Mouse (Mus musculus) CD8-positive naive resting alpha-beta T cell, adult 2 months (primary cell): ENCODE results near the gene B4galt3.
"Not testable (repeated sequence)": the region's sequence is repeated elsewhere in the genome, so short reads cannot be mapped to it uniquely, and the experiment has no call there.

ENCODE experiments used
- DNase-seq, 2 experiments: peaks; one replicate each; pipeline ENCODE4 v3.0.0; 2022; ENCODE audit warnings: low read depth in 2 of 2, low spot score in 2 of 2

B4galt3 gene

DNA sequence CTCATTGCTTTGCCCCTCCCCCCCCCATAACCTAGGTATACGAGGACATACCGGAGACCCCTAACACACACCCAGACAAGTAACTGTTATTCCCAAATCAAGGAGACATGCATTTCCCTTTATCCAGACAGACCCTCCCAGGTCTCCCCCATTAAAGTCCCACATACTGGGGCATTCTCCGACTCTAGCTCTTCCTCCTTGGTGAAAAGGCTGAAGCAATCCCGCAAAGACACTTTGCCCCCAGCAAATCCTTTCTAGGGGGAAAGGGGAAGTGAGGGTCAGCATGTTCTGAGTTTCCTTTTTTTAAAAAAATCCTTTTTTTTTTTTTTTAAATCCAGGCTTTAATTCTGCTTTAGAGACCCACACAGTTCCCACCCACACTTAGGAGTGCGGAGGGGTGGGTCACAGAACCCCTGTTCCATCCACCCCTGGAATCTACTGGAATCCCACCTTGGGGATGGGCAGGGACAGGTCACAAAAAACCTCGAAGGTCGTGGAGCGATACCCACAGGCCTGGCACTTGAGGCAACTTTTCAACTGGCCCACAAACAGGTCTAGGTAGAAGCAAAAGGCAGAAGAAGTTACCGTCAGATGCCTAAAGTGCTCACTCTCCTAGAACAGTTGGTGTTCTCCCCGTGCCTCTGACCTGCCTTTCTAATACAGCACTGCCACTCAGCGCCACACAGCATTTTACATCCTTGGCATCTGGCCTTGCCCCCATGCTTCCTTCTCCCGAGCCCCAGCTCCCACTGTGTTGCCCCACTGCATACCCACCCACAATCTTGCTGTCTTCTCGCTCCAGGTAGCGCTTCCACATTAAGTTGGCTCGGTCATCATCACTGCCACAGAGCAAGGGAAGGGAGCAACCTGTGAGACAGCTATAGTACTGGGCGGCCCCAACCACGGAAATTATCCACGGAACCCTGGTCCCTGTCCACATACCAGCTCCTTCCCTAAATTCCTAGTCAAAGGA, 13.3 kb downstream of the B4galt3 start:
- DNase-seq: no peak

DNA sequence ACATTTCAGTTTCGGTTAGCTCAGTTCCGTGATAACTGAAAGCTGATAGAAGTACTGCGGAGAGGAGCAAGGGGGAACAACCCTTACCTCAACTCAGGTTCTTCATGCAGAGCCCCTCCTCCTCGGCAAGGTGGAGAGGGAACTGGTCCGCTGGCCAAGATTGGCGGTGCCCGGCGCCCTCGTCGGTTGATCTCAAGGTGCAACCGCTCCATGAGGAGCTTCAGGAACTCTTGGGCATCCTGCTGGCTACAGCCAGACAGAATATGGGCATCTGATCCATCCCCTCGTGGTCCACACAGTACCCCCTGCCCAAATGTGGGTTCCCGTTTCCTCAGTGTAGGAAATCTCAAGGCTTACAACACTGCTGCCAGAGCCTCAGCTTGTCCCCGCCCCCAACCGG, 14.4 kb downstream of the B4galt3 start:
- DNase-seq: no peak

DNA sequence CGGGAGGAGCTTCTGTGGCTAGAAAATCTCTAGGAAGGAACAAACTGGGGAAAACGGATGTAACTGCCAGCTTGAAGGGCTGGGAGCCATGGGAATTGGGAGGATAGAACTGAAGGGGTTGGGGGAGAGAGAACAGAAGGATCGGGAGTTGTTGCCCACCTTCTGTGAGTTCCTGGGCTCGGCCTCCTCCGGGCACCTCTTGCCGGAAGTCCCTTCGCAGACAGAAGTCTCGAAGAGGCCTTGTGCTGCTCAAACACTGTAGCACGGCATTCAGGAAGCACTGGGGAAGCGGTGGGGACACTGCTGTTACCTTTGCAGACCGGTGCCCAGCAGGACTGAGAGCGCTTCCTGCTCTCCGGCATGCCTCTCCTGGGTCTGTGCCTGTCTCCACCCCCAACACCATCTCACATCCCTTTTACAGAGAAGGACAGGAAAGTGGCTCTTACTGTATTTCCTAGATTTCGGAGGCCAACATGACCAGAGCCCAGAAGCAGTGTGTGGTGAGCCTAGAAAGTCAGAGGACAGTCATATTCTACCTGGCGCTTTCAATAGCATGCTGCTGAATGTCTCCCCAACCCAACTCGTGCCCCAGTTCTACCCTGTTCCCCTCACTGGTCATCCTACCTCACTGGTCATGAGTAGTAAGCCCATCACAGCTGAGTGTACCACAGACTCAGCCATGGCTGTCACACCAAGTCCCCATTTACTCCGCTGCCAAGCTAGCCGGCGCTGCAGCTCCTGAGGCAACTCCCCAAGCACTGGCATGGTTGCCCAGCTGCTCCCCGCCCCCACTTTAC, 15.2 kb downstream of the B4galt3 start:
- no peak for DNase-seq

DNA sequence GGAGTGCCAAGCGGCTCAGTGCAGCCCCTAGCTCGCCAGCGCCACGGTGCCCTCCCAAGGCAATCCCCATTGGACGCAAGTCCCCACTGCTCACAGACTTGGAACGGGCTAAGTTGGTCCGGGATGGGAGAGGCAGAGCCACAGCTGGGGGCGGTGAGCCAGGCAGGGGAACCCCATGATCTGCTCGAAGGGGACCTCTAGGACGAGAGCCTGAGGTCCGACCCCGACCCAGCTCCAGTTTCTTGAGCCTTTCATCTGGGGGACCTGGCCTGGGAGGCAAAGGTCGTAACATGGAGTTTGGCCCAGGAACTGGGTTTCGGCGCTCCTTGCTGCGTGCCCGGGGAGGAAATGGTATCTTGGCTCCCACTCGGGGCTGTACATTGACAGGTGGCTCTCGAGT, 16.4 kb downstream of the B4galt3 start:
- DNase-seq: no peak

DNA sequence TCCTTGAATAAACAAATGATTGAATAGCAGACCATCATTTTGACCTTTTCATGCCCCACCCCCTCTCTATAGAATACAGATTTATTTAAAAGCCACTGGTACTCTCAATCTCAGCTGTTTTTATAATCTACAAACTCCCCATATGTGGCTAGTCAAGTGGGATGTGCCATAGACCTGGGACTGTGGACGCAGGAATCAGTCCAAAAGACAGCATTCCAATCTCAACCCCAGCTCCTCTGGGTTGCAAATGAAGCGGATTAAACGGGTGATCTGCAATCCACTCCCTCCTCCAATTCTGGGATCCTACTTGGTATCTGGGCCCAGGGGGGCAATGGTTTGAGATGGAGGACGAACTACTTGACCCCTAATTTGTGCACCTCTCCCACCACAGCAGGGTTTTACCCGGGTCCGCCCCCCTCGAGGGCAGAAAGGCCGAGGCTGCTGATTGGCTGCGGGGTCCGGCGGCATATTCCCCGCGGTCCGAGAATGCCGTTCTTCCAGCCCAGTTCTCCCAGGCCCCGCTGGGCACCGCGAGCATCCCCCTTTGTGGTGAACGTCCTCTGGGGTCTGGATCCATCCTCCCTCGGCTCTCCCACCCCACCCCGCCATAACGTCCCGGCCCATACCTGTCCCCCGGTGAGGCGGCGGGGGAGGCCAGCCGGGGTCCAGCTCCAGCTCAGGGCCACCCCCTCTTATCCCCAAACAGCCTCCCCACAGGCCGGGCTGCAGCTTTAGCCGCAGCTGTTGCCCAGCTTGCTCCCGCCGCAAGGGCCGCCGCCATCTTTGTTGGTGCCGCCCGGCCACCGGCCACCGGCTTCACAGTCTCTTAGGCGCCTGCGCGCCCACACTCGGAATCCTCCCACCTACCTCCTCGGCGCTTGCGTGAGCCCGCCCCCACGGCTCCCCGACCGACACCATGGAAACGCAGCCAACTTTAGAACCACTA, 17.3 kb downstream of the B4galt3 start, which contains the start of gene Usp21:
Gene Usp21 (minus strand): TSS at position 856 of the 946 bp plus-strand sequence.
- peak; percentile 85 to 88 for DNase-seq

DNA sequence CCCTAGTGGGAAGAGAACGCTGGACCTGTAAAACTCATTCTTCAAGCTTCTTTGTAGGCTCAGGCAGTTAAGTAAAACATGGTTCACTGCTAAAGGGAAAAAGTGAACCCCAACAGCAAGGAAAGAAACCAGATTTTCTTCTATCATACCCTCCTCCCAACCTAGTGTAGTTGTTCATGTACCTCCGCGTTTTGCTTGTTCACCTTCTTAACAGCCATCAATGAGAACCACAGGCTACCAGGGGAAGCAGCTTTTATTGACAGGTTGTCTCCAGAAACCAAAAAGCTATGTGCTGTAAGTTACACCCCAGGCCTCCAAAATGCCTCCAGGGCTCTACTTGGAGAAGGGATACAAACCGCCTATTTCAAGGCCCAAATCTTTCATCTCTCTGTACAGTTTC, 18.2 kb downstream of the B4galt3 start:
- DNase-seq: no peak

DNA sequence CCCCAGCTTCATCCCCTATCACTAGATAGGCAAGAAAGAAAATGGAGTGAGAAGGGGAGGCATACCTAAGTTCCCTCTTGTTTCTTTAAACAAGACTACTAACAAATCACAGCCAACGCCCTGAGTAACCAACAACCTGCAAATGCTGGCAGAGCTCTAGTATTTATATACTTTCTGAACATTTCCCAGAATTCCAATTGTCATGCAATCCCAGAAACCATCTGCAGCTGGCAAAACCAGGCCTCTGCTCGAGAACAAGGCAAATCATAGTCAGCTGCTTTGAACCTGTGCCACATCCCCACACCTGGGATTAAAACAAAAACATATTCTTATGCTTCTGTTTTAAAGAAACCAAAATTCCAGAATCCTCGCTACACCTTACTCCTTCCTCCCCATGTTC, 23.2 kb downstream of the B4galt3 start:
- no peak for DNase-seq

DNA sequence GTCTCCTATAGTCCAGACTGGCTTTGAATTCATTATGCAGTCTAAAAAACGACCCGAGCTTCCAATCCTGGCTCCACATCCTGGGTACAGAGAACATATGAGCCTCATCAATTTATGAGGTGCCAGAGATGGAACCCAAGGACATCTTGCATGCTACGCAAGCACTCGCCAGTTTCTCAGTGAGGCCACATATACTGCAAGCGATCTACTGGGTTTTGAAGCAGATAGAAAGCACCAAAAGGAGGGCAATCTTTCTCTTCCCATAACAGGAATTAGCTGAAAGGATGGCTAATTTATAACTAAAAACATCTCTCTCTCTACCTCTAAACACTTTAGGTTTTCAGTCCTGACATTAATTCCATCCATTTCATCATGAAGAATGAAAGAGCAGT, 23.8 kb downstream of the B4galt3 start:
- no peak for DNase-seq

DNA sequence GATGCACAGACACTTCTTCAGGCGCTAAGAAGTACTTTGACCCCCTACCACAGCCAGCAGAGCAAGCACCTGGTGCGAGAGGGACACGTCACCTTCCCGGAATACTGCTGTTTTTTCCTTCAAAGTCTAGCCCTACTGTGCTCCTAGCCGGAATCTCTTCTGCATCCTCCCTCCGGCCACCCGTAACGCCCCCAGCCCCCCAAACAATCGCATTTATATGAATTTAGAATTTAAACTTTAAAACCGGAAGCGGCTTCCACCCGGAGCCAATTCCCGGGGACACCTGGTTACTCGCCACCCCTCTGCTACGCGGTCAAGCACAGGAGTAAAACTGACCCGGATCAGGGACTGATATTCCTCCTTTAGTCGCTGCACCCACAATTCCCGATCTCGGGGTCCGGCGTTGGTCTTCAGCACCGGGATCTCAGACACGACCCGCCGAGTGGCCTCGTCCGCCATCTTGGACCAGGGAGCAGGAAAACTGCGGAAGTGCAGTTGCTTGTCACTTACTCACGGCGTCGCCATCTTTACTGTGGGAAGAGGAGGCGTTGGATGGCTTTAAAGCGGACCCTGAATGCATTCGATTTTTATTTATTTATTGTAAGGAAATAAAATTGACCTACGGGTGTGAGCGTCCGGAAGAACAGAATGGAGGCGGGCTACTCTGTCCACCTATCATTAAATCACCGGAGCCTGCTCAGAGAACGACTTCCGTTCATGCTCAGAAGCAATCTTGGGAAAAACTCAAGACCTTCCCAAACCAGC, 24.4 kb downstream of the B4galt3 start, which contains the start of gene Ufc1:
Gene Ufc1 (minus strand): TSS at position 727 of the 765 bp plus-strand sequence.
- peak; percentile 79 for DNase-seq

DNA sequence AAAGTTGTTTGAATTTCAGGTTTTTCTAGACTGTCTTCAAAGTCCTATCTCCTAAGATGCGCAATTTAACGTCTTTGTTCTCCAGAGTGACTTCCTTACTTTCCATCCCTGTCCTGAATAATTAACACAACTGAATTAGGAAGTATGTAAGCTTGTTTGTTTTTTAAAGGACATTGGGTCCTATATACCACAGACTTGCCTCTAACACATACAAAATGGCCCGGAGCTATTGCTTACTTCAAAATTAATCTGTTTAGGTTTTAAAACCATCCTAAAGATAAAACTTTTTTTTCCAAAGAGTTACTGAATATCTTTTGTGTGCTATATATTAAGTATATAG, 24.9 kb downstream of the B4galt3 start:
- DNase-seq: no peak

DNA sequence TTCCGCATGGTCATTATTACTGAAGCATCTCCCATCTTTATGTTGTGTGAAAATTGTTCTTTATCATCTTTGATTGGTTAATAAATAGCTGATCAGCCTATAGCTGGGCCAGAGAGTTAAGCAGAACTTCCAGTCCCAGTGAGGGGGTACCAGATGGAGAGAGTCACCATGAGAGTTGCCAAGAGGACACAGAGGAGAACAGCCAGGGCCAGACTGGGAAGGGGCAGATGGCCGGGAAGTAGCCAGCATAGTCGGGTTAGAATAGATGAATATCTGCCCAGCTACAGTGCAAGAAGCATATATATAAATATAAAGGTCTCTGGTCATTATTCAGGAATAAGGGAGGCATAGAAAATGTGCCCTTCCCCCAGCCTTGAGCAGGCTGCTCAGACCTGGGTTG, 28.1 kb downstream of the B4galt3 start:
- no peak for DNase-seq

DNA sequence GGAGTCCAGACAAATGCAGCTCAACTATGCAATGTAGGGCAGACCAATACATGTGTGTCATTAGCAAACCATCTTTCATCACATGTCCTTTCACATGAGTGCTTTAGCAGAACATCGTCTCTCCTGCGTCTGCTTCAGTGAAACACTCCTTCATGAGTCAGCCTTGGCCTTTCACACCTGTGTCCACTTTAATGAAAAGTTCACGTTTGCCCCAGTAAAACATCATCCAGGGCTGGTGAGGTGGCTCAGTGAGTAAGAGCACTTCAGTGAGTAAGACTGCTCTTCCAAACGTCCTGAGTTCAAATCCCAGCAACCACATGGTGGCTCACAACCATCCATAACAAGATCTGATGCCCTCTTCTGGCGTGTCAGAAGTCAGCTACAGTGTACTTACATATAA, 36.0 kb downstream of the B4galt3 start:
- not testable (repeated sequence) for DNase-seq

DNA sequence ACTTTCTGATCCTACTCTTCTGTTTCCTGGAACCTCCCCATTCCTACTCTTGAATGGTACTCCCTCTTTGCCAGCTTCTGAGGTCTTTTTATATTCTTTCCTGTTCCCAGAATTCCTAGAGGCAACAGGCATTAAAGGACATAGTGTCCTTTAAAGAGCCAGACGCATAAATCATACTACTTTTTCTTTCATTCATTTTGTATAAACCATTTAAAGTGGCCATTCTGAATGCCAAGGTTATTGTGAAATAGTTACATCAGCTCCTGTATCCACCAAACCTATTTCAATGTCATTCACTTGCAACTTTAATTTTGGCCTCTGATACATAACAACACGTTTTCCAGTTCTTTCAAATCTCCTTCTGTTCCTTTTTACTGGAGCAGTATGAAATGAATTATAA, 39.2 kb downstream of the B4galt3 start:
- DNase-seq: no peak

DNA sequence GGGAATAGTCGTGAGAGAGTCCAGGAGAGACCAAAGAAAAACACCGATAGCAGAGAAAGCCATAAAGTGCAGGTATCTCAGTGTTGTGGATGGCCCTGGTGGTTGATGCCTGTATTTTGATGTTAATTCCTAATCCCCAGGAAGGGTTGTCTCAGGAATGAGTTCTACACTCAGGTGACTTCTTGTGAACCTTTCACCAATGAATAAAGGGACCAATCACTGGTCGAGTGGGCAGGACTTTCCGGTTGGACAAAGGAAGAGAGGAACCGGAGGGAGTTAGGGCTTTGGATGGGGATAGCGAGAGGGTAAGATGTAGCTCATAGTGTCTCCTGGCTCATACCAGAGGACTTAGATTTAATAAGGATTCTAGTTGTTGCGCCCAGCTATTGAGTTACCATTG, 49.6 kb downstream of the B4galt3 start:
- no peak for DNase-seq

DNA sequence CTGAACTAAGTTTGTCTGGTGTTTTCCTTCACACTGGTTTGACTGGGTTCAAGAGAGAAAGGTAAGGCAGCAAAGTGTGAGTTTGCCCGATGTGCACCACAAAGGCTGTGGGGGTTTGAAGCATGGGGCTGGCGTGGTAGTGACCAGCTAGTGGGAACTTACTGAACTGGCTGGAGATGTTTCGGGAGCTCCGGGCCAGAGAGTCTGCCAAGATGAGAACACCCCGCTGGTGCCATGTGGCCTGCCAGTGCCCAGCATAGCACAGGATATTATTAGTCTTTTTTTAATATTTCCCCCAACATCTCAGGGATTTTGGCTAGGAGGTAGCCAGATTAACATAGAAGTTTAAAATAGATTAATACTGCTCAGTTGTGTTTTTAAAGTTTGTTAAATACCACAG, 50.0 kb downstream of the B4galt3 start:
- DNase-seq: no peak

DNA sequence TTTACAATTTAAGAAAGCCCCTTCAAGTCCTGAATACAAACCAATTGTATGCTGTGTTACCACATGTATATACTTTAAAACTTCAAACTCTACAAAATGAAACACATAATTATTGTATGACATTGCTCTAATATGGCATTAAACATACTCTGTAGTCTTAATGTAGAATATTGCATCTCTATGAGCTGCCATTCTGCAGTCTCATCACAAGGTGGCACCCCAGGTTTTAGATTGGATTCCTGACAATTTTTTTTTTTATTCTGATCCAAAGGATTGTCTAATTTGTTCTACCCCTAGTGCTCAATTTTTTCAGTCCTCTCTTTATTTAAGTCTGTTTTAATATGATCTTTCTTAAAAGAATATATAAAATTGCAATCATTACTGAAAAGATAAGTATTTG, 51.3 kb downstream of the B4galt3 start:
- peak in 1 of 2 experiments; percentile 46 for DNase-seq

DNA sequence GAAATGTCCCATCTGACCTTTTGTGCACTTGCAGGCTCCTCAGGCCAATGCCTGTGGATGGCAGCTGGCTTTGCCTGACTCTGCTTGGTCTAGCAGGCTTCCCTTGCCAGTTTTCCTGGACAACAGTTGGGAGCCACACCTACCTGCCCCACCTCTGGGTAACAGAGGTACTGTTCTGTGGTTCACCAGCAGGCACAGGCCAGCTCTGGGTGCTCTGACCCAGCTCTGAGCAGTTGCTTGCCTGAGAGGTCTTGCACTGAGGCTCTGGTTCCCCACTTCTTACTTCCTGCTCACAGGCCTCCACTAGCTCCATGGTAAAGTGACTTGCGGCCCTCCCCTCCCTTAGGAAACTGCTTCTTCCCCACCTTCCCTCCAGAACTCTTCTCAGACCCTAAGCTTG, 51.9 kb downstream of the B4galt3 start:
- DNase-seq: no peak

DNA sequence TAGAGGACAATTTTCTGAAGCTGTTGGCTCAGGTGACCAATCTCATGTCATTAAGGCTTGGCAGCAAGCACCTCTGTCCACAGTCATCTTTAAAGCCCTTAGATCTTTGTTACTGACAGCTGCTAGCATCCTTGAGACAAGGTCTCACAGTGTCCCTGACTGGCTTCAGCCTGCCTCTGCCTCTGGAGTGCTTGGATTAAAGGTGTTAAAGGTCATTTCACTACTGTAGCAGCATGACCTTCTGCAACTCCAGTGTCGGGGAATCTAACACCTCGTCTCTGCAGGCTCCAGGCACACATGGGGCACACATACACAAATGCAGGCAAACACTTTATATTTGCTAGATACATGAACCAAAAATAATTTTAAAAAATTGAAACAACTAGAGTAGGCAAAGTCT, 55.4 kb downstream of the B4galt3 start:
- no peak for DNase-seq
